Mouse (Mus musculus) neural tube, embryonic 13.5 days (tissue): ENCODE measurements around the gene Ube2o. TPM values are rescaled to one million over a fixed set of nuclear protein-coding genes. Genes with fewer than 3 reads are reported as not detected.

Experiments
- ATAC-seq: fragments of 200-750 bp; cut with Nextera tagmentation; 2 replicates; pipeline ENCODE4 v1.8.0; 2017; ENCODE audit warnings: low read depth, mild to moderate bottlenecking, moderate TSS enrichment, moderate library complexity
- H3K27ac ChIP-seq: fragments of 300-500 bp; sonication (generic); replicated peaks from 2 replicates; pipeline ENCODE4 v1.5.1; 2015; ENCODE audit warnings: moderate library complexity, mild to moderate bottlenecking, inconsistent platforms
- H3K27me3 ChIP-seq: fragments of 300-500 bp; sonication (generic); 2 replicates; pipeline ENCODE4 v1.6.1; 2015; ENCODE audit warnings: mild to moderate bottlenecking, inconsistent platforms
- H3K36me3 ChIP-seq: fragments of 300-500 bp; sonication (generic); 2 replicates; pipeline ENCODE4 v1.6.1; 2015; ENCODE audit warnings: mild to moderate bottlenecking, inconsistent platforms
- H3K4me1 ChIP-seq: fragments of 300-500 bp; sonication (generic); replicated peaks from 2 replicates; pipeline ENCODE4 v1.6.1; 2015; ENCODE audit warnings: inconsistent platforms
- H3K4me2 ChIP-seq: fragments of 300-500 bp; sonication (generic); 2 replicates; pipeline ENCODE4 v1.6.1; 2015; ENCODE audit warnings: inconsistent platforms, mild to moderate bottlenecking, moderate library complexity
- H3K4me3 ChIP-seq: fragments of 300-500 bp; sonication (generic); 2 replicates; pipeline ENCODE4 v1.5.1; 2015; ENCODE audit warnings: mild to moderate bottlenecking, inconsistent platforms
- H3K9ac ChIP-seq: fragments of 300-500 bp; sonication (generic); 2 replicates; pipeline ENCODE4 v1.6.1; 2015; ENCODE audit warnings: moderate library complexity, mild to moderate bottlenecking, inconsistent platforms
- H3K9me3 ChIP-seq: fragments of 300-500 bp; sonication (generic); 2 replicates; pipeline ENCODE4 v1.6.1; 2016; ENCODE audit warnings: inconsistent platforms
- WGBS: fragments of 180-500 bp; shearing (Covaris S2); methylation state at CpG from one replicate; pipeline ENCODE4 v1.1.7; 2015; 5-methylcytosine and 5-hydroxymethylcytosine counted together
- polyA plus RNA-seq: library from polyadenylated mRNA; unstranded; fragments of >200 nt; fragmentation: Nextera tagmentation; extraction: Ambion mirVana; gene quantifications from 2 replicates; pipeline ENCODE4 v1.2.1, GENCODE M21; 2015

Gene Ube2o
- polyA plus RNA-seq, 1 experiment from 2014 or later = 24.6 TPM

GRCm38 (mm10) chr11:116621258-116621704, 40.0 kb upstream of the Ube2o start:
- H3K9me3 ChIP-seq = no peaks in the 10 kb centered on the region
- ATAC-seq = no peak; the same call in 1 of the 2 replicates
- no peaks in the 10 kb centered on the region for H3K36me3 ChIP-seq
- H3K4me2 ChIP-seq = peak overlapping the region; percentile 64; the same call in 1 of the 2 replicates
- H3K9ac ChIP-seq = no peak overlapping the region
- 49% methylated on average over 6 of the region's 6 CpGs for WGBS
- H3K4me1 ChIP-seq = peaks cover 53% of the 10 kb centered on the region
- H3K27ac ChIP-seq = peak overlapping the region; percentile 76
- H3K4me3 ChIP-seq = no peak overlapping the region
- peaks cover 29% of the 10 kb centered on the region for H3K27me3 ChIP-seq

- H3K4me3 ChIP-seq = no peak overlapping the region
- WGBS = 70% methylated on average over 10 of the region's 10 CpGs
- no peaks in the 10 kb centered on the region for H3K9me3 ChIP-seq
- H3K4me1 ChIP-seq = peaks cover 58% of the 10 kb centered on the region
- H3K27me3 ChIP-seq = peaks cover 29% of the 10 kb centered on the region
- 0 out of 2 replicates have a peak overlapping the region, but pooled peaks have one; percentile 22 for H3K9ac ChIP-seq
- H3K27ac ChIP-seq = peak overlapping the region; percentile 76
- H3K4me2 ChIP-seq = peak overlapping the region; percentile 25
- ATAC-seq = no peak
- H3K36me3 ChIP-seq = no peaks in the 10 kb centered on the region
These were observed 39.5 kb upstream of the Ube2o start for GRCm38 (mm10) chr11:116620559-116621253.

DNA sequence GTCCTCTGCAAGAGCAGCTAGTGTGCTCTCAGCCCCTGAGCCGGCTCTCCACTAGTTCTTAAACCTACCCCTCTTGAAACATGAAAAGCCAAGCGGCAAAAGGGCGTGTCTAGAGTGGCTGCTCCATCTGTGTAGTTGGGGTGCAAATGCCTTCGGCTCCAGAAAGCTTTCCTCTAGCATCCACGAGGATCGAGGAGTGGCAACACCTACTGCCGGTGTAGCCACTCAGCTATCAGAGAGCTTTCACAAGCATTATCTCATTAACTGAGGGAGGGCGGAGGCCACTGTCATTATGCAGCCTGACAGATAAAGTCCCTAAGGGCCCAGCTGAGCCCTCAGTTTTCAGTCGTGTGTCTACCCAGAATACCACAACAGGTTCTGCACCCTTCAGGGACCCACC, 38.8 kb upstream of the Ube2o start:
- H3K27ac ChIP-seq = peak overlapping the region; percentile 76

GRCm38 (mm10) chr11:116619561-116619960, 38.3 kb upstream of the Ube2o start:
- no peaks in the 10 kb centered on the region for H3K36me3 ChIP-seq
- H3K9ac ChIP-seq = no peak overlapping the region
- H3K9me3 ChIP-seq = no peaks in the 10 kb centered on the region
- peaks cover 21% of the 10 kb centered on the region for H3K27me3 ChIP-seq
- no peak for ATAC-seq
- peak overlapping the region; percentile 25; the same call in 1 of the 2 replicates for H3K4me2 ChIP-seq
- H3K27ac ChIP-seq = peak overlapping the region; percentile 76
- no peak overlapping the region for H3K4me3 ChIP-seq
- 27% methylated on average over 8 of the region's 8 CpGs for WGBS
- peaks cover 58% of the 10 kb centered on the region for H3K4me1 ChIP-seq

More for the DNA sequence above, 38.8 kb upstream of the Ube2o start:
- Histone ChIP-seq H3K4me3 (no peak overlapping the region), H3K36me3 (no peaks in the 10 kb centered on the region), H3K9ac (0 out of 2 replicates have a peak overlapping the region, but pooled peaks have one; percentile 22), H3K27me3 (peaks cover 26% of the 10 kb centered on the region), H3K9me3 (no peaks in the 10 kb centered on the region), H3K4me2 (peak overlapping the region; percentile 25), H3K4me1 (peaks cover 59% of the 10 kb centered on the region)
- ATAC-seq = no peak
- 35% methylated on average over 9 of the region's 9 CpGs for WGBS

GRCm38 (mm10) chr11:116619156-116619555, 37.9 kb upstream of the Ube2o start:
- no peaks in the 10 kb centered on the region for H3K9me3 ChIP-seq

DNA sequence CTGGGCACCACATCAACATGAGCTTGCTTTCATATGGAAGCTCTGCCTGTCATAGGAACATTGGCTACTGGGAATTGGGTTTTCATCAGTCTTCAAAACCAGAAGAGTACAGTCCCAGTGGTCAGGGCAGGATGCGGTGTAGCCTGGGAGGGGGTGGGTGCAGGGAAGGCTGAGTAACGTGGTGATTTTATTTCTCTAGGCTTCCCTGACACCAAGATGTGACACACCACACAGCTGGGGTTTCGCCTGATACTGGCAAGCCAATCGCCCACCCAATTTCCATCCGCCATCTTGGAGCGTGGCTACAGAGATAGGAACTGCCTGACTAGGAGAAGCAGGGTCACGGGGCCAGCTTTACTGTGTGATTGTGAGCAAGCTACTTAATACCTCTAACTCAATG, 37.4 kb upstream of the Ube2o start:
- no peak overlapping the region for H3K4me2 ChIP-seq
- peaks cover 49% of the 10 kb centered on the region for H3K4me1 ChIP-seq
- H3K4me3 ChIP-seq = no peak overlapping the region
- H3K9me3 ChIP-seq = no peaks in the 10 kb centered on the region
- peaks cover 12% of the 10 kb centered on the region for H3K27me3 ChIP-seq
- H3K27ac ChIP-seq = peak overlapping the region; percentile 53; the same call in 1 of the 2 replicates
- no peak overlapping the region for H3K9ac ChIP-seq
- no peak for ATAC-seq
- 83% methylated on average over 7 of the region's 7 CpGs for WGBS
- no peaks in the 10 kb centered on the region for H3K36me3 ChIP-seq

More at GRCm38 (mm10) chr11:116619156-116619555, 37.9 kb upstream of the Ube2o start:
- Histone ChIP-seq H3K4me1 (peaks cover 54% of the 10 kb centered on the region), H3K9ac (no peak overlapping the region), H3K36me3 (no peaks in the 10 kb centered on the region), H3K4me2 (peak overlapping the region; percentile 25; the same call in 1 of the 2 replicates), H3K4me3 (no peak overlapping the region), H3K27ac (peak overlapping the region; percentile 53), H3K27me3 (peaks cover 17% of the 10 kb centered on the region)
- no peak for ATAC-seq
- 65% methylated on average over 7 of the region's 7 CpGs for WGBS

GRCm38 (mm10) chr11:116617641-116618040, 36.4 kb upstream of the Ube2o start:
- H3K9ac ChIP-seq = no peak overlapping the region
- H3K27me3 ChIP-seq = 0 out of 2 replicates have a peak, but pooled peaks cover 2% of the 10 kb centered on the region
- WGBS = 93% methylated on average over 7 of the region's 7 CpGs
- no peak overlapping the region for H3K4me2 ChIP-seq
- H3K9me3 ChIP-seq = no peaks in the 10 kb centered on the region
- no peaks in the 10 kb centered on the region for H3K36me3 ChIP-seq
- H3K27ac ChIP-seq = no peak overlapping the region
- H3K4me3 ChIP-seq = no peak overlapping the region
- peaks cover 44% of the 10 kb centered on the region for H3K4me1 ChIP-seq
- no peak for ATAC-seq

- Histone ChIP-seq H3K27ac (no peak overlapping the region), H3K4me1 (peaks cover 41% of the 10 kb centered on the region), H3K9ac (no peak overlapping the region), H3K36me3 (no peaks in the 10 kb centered on the region), H3K27me3 (no peaks in the 10 kb centered on the region), H3K9me3 (no peaks in the 10 kb centered on the region), H3K4me2 (no peak overlapping the region), H3K4me3 (no peak overlapping the region)
- 75% methylated on average over 10 of the region's 10 CpGs for WGBS
- ATAC-seq = no peak
These were observed 35.3 kb upstream of the Ube2o start for GRCm38 (mm10) chr11:116616438-116617118.

DNA sequence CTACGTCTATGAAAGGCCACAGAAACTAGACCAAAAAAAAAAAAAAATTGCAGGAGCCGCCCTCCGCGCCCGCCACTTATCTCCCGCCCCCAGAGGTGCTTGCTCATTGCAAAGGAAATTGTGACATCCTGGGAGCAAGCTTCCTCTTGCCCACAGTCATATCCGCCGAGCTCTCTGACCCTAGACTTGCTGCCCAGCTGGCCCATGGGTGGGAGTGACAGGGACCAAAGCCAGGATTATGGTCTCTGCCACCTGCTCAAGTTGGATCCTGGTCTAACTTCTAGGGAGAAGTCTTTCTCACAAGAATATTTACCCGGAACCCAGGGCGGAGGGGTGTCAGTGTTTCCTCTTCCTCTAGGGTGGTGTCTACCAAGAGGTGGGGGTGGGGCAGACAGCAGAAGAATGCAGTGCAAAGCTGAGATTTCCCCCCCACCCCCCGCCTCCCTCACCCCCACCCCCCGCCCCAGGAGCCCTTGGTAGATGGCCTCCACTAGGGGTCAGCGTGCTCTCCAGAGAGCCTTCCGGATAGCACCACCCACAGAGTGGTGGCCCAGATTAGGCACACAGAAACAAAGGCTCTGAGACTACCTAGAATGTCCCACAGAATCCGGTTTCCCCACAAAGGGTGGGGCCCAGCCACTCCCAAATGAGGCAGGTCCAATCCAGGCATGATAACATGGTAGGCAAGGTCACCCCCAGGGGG, 34.6 kb upstream of the Ube2o start:
- Histone ChIP-seq H3K4me3 (no peak overlapping the region), H3K9me3 (no peaks in the 10 kb centered on the region), H3K9ac (no peak overlapping the region), H3K4me2 (no peak overlapping the region), H3K36me3 (no peaks in the 10 kb centered on the region), H3K27me3 (no peaks in the 10 kb centered on the region), H3K4me1 (peaks cover 34% of the 10 kb centered on the region), H3K27ac (no peak overlapping the region)
- 61% methylated on average over 15 of the region's 15 CpGs for WGBS
- no peak for ATAC-seq

- peaks cover 8% of the 10 kb centered on the region; the same call in 1 of the 2 replicates for H3K4me1 ChIP-seq
- 90% methylated on average over 6 of the region's 6 CpGs for WGBS
These were observed 32.0 kb upstream of the Ube2o start for GRCm38 (mm10) chr11:116613234-116613633.

GRCm38 (mm10) chr11:116612554-116612953, 31.3 kb upstream of the Ube2o start:
- Histone ChIP-seq H3K27ac (no peak overlapping the region), H3K27me3 (no peaks in the 10 kb centered on the region), H3K9me3 (no peaks in the 10 kb centered on the region), H3K36me3 (no peaks in the 10 kb centered on the region), H3K9ac (no peak overlapping the region), H3K4me1 (peaks cover 8% of the 10 kb centered on the region; the same call in 1 of the 2 replicates), H3K4me3 (no peak overlapping the region), H3K4me2 (no peak overlapping the region)
- WGBS = 96% methylated on average over 1 of the region's 1 CpGs
- no peak for ATAC-seq

More at GRCm38 (mm10) chr11:116613234-116613633, 32.0 kb upstream of the Ube2o start:
- Histone ChIP-seq H3K27ac (no peak overlapping the region), H3K4me2 (no peak overlapping the region), H3K4me3 (no peak overlapping the region), H3K36me3 (no peaks in the 10 kb centered on the region), H3K9me3 (no peaks in the 10 kb centered on the region), H3K9ac (no peak overlapping the region), H3K27me3 (no peaks in the 10 kb centered on the region)
- no peak for ATAC-seq

- no peak for ATAC-seq
These were observed 30.6 kb upstream of the Ube2o start for GRCm38 (mm10) chr11:116611883-116612282.

More at GRCm38 (mm10) chr11:116611883-116612282, 30.6 kb upstream of the Ube2o start:
- Histone ChIP-seq H3K4me1 (peaks cover 10% of the 10 kb centered on the region; the same call in 1 of the 2 replicates), H3K4me2 (no peak overlapping the region), H3K36me3 (no peaks in the 10 kb centered on the region), H3K9ac (no peak overlapping the region), H3K27ac (no peak overlapping the region), H3K9me3 (no peaks in the 10 kb centered on the region), H3K27me3 (no peaks in the 10 kb centered on the region), H3K4me3 (no peak overlapping the region)
- WGBS = 93% methylated on average over 9 of the region's 9 CpGs
